Mouse (Mus musculus) lung, postnatal 0 days (tissue): Measurements from ENCODE around the gene Pogz.

Experiments
- CTCF ChIP-seq: IDR thresholded peaks from 2 replicates; pipeline ENCODE4 v1.5.1; 2016; ENCODE audit warnings: antibody characterized with exemption, mild to moderate bottlenecking
- EP300 ChIP-seq: IDR thresholded peaks from 2 replicates; pipeline ENCODE4 v1.6.1; 2016; ENCODE audit warnings: antibody characterized with exemption, mild to moderate bottlenecking, control low read depth

- TF ChIP-seq CTCF (peak; percentile 55), EP300 (no peak)
Observed at GRCm38 (mm10) chr3:94833358-94833757, 4.0 kb upstream of the Pogz start.
